Mouse (Mus musculus) C2C12 (cell line): ENCODE measurements around the gene Fbxl14. TPM values are rescaled to one million over a fixed set of nuclear protein-coding genes. Genes with fewer than 3 reads are reported as not detected.

Experiments used
- H3K27me3 ChIP-seq: one replicate; pipeline ENCODE4 v1.6.1; 2011; ENCODE audit not compliant: control insufficient read depth, insufficient read depth, insufficient read length
- H3K36me3 ChIP-seq: one replicate; pipeline ENCODE4 v1.6.1; 2011; ENCODE audit not compliant: control insufficient read depth, insufficient read depth
- H3K4me3 ChIP-seq: one replicate; pipeline ENCODE4 v1.5.1; 2011; ENCODE audit warnings: mild to moderate bottlenecking, control low read depth; ENCODE audit not compliant: poor library complexity, insufficient read depth, severe bottlenecking
- H3K79me2 ChIP-seq: one replicate; pipeline ENCODE4 v1.6.1; 2011; ENCODE audit not compliant: control insufficient read depth, insufficient read depth
- H3K79me3 ChIP-seq: one replicate; pipeline ENCODE4 v1.6.1; 2011; ENCODE audit warnings: low read depth, control low read depth
- H3ac ChIP-seq: one replicate; pipeline ENCODE3; 2011; ENCODE audit warnings: low read depth; ENCODE audit not compliant: control insufficient read depth, insufficient read length
- CEBPB ChIP-seq: IDR thresholded peaks from one replicate; pipeline ENCODE4 v1.6.1; 2011; ENCODE audit warnings: low read depth, mild to moderate bottlenecking, control low read depth, moderate library complexity
- CTCF ChIP-seq: IDR thresholded peaks from one replicate; pipeline ENCODE4 v1.5.1; 2011; ENCODE audit not compliant: control insufficient read depth, insufficient read depth, insufficient read length
- FOSL1 ChIP-seq: IDR thresholded peaks from one replicate; pipeline ENCODE4 v1.8.0; 2011; ENCODE audit warnings: mild to moderate bottlenecking, low read length; ENCODE audit not compliant: poor library complexity, insufficient read depth, severe bottlenecking
- MAX ChIP-seq: IDR thresholded peaks from one replicate; pipeline ENCODE4 v1.6.1; 2011; ENCODE audit warnings: mild to moderate bottlenecking, control low read depth
- MYOD1 ChIP-seq: IDR thresholded peaks from one replicate; pipeline ENCODE4 v1.6.1; 2011; ENCODE audit warnings: low read depth; ENCODE audit not compliant: control insufficient read depth, insufficient read length
- MYOG ChIP-seq: IDR thresholded peaks from one replicate; pipeline ENCODE4 v1.6.1; 2011; ENCODE audit not compliant: control insufficient read depth, insufficient read length; ENCODE audit errors: extremely low read depth
- USF1 ChIP-seq: IDR thresholded peaks from one replicate; pipeline ENCODE4 v1.6.1; 2011; ENCODE audit warnings: low read depth, mild to moderate bottlenecking, control low read depth, moderate library complexity
- polyA plus RNA-seq: library from polyadenylated mRNA; unstranded; fragments of >200 nt; fragmentation: generic; extraction: Trizol; gene quantifications from one replicate; pipeline ENCODE4 v1.2.1, GENCODE M21; 2012; ENCODE audit warnings: missing spikeins

The Fbxl14 gene
- polyA plus RNA-seq, 1 experiment = 22.7 TPM

- TF ChIP-seq MAX (no peak), FOSL1 (no peak), CTCF (no peak), CEBPB (no peak), USF1 (no peak), MYOG (no peak), MYOD1 (no peak)
- Histone ChIP-seq H3K79me3 (no peaks in the 10 kb centered on the region), H3K27me3 (no peaks in the 10 kb centered on the region), H3K36me3 (no peaks in the 10 kb centered on the region), H3K4me3 (no peak overlapping the region), H3K79me2 (no peaks in the 10 kb centered on the region), H3ac (no peak overlapping the region)
These were observed 11.1 kb downstream of the Fbxl14 start for GRCm38 (mm10) chr6:119490549-119490948.

GRCm38 (mm10) chr6:119491006-119491405 is 11.5 kb downstream of the Fbxl14 start:
- Histone ChIP-seq H3K27me3 (no peaks in the 10 kb centered on the region), H3K4me3 (no peak overlapping the region), H3ac (no peak overlapping the region), H3K79me2 (no peaks in the 10 kb centered on the region), H3K36me3 (no peaks in the 10 kb centered on the region), H3K79me3 (no peaks in the 10 kb centered on the region)
- no peak for TF ChIP-seq CEBPB
- TF ChIP-seq MYOD1 = no peak
- no peak for TF ChIP-seq USF1
- TF ChIP-seq MAX = no peak
- TF ChIP-seq CTCF = no peak
- no peak for TF ChIP-seq MYOG
- TF ChIP-seq FOSL1 = no peak

DNA sequence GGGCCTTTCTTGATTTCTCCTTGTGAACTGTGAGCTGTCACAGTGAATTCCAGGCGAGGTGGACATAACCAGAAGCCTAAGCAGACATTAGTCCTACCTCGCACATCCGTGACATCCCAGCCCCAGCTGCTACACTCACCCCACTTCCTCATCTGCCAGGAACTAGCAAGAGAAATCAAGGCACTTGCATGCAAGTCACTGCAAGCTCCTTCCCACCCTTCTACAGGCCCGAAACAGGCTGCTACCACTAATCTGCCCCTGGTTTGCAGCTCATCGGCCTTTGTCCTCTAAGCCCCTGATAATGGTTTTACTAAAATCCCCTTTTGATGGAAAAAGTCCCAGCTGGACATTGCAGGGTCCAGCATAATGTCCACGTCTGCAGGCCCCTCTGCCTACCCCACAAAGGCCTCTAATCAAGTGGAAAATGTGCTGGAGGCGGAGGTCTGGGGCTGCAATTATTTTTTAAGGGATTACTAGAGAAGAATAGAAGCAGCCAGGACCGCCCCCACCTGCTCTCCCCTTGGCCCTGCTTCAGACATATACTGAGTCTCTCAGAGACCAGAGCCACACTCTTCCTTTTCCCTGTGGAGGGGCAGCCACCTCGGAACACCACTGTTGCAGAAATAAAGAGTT is 12.6 kb downstream of the Fbxl14 start:
- H3K27me3 ChIP-seq = no peaks in the 10 kb centered on the region
- H3ac ChIP-seq = no peak overlapping the region
- no peak overlapping the region for H3K4me3 ChIP-seq
- H3K79me3 ChIP-seq = no peaks in the 10 kb centered on the region
- TF ChIP-seq MYOD1 (no peak), USF1 (no peak)
- H3K36me3 ChIP-seq = no peaks in the 10 kb centered on the region
- H3K79me2 ChIP-seq = no peaks in the 10 kb centered on the region

DNA sequence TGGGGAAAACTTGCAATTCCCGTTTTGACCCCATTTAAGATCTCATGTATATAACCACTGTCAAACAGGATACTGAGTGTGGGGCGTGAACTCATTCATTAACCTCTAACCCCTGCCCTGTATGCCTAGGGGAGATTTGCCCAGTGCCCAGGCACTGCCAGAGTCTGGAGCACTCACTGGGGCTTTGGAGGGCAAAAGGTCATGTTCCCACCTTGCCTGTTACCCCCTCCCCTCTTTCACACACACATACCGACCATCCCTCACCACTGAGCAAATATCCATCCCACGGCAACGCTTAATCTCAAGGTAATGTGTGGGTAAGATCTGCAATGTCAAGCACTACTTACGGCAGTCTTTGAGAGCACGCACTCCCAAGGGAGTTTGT is 13.2 kb downstream of the Fbxl14 start:
- Histone ChIP-seq H3K36me3 (no peaks in the 10 kb centered on the region), H3K4me3 (no peak overlapping the region), H3ac (no peak overlapping the region), H3K79me3 (no peaks in the 10 kb centered on the region), H3K27me3 (no peaks in the 10 kb centered on the region), H3K79me2 (no peaks in the 10 kb centered on the region)
- TF ChIP-seq MYOD1 = no peak

GRCm38 (mm10) chr6:119499271-119499670 is 19.8 kb downstream of the Fbxl14 start:
- no peak for TF ChIP-seq FOSL1
- no peak for TF ChIP-seq CTCF
- TF ChIP-seq MAX = no peak
- no peak for TF ChIP-seq CEBPB
- TF ChIP-seq MYOG = no peak
- no peak for TF ChIP-seq USF1
- no peak for TF ChIP-seq MYOD1
- no peaks in the 10 kb centered on the region for H3K36me3 ChIP-seq
- H3K4me3 ChIP-seq = no peak overlapping the region

GRCm38 (mm10) chr6:119500086-119500485 is 20.6 kb downstream of the Fbxl14 start:
- Histone ChIP-seq H3ac (no peak overlapping the region), H3K4me3 (no peak overlapping the region), H3K36me3 (no peaks in the 10 kb centered on the region)

More at GRCm38 (mm10) chr6:119499271-119499670, 19.8 kb downstream of the Fbxl14 start:
- no peak overlapping the region for H3ac ChIP-seq
- H3K79me3 ChIP-seq = no peaks in the 10 kb centered on the region
- H3K27me3 ChIP-seq = no peaks in the 10 kb centered on the region
- H3K79me2 ChIP-seq = no peaks in the 10 kb centered on the region

More at GRCm38 (mm10) chr6:119500086-119500485, 20.6 kb downstream of the Fbxl14 start:
- H3K79me2 ChIP-seq = no peaks in the 10 kb centered on the region
- H3K27me3 ChIP-seq = no peaks in the 10 kb centered on the region
- no peaks in the 10 kb centered on the region for H3K79me3 ChIP-seq
- TF ChIP-seq MYOD1 (no peak), CEBPB (no peak), MAX (no peak), MYOG (no peak), FOSL1 (no peak), CTCF (no peak), USF1 (no peak)
